Mouse (Mus musculus): Measurements from ENCODE around the gene Mier2. TPM values are rescaled to one million over a fixed set of nuclear protein-coding genes. Genes with fewer than 3 reads are reported as not detected.
A peak's percentile ranks its signal among the peaks of the same experiment; 100 is the strongest.

Gene Mier2
- total RNA-seq (2021) = 10 to 100 TPM; 15.8 to 18.9 TPM
- long read RNA-seq, experiment 1, transcript Mier2-203 (14 exons, 2,676 nt) = major isoform, 13 of 45 reads
- long read RNA-seq, experiment 1, partial matches to known transcripts = 1 of 45 reads
- long read RNA-seq, experiment 1, other reads (novel, unspliced or antisense) = 28 of 45 reads
- long read RNA-seq, experiment 2, partial matches to known transcripts = 3 of 36 reads
- long read RNA-seq, experiment 2, other reads (novel, unspliced or antisense) = 29 of 36 reads

DNA sequence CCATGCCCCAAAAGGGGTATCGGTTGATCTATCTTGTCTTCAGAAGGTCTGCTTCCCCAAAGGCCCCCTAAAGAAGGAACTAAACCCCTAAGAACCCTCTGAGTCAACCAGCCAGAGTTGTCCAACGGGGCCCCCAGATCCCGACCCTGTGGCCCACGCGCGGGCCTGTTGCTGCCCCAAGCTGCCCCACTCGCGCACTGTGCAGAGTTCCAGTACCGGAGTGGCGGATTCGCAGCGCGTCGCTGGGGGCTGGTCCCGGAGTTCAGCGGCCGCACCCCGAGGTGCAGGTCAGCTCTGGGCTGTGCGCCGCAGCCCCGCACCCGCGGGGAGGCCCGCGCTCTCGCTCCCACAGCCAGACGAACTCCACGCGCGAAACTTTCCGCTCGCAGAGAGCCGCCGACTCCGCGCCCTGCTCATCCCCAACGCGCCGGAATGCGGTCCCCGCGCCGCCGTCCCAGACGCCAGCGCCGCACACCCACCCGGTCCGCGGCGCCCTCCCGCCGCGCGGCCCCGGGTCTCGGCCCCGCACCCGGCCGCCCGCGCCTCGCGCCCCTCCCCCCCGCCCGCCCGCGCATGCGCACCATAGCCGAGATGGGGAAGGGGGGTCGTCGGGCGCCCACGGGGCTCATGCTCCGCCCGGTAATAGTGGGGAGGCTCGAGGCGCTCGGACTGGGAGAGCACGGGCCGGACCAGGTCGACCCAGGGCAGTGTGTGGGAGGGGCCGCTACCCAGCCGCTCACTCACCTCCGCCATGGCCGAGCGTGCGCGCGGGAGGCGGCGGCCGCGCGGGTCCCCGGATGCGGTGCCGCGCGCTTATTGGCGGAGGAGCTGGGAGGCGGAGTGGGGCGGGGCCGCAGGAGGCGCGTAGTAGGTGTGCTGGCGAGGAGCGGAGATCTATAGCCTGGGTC is at the start of gene Mier2:
Mier2 (minus strand) TSS at position 870 of the 908 bp plus-strand sequence.
- Histone ChIP-seq H3K4me3 (peak within 1 kb of the TSS; percentile 94), H3K27ac (peak within 1 kb of the TSS; percentile 86)
- no peak for TF ChIP-seq CTCF (IDR thresholded peaks at IDR 0.05)
- DNase-seq = peak; percentile 85
- intact Hi-C loops (cut with DNase I) = no loop called here

DNA sequence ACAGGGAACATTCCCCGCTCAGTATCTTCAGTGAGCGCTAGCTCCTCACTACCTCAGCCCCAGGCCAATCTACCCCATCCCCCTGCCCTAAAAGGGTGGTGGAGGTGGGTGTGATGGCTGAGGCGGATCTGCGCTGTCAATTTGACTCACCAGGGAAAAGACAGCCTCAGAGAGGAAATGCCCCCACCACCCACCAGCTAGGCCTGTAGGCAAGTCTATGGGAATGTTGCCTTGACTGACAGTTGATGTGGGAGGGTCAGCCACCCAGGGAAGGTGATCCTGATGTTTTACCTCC is 42.9 kb upstream of the Mier2 start:
- TF ChIP-seq CTCF (IDR thresholded peaks at IDR 0.05) = no peak
- no peak for DNase-seq
- Histone ChIP-seq H3K4me3 (no peak overlapping the region), H3K27ac (no peak overlapping the region)
- intact Hi-C loops (cut with DNase I) = no loop called here

DNA sequence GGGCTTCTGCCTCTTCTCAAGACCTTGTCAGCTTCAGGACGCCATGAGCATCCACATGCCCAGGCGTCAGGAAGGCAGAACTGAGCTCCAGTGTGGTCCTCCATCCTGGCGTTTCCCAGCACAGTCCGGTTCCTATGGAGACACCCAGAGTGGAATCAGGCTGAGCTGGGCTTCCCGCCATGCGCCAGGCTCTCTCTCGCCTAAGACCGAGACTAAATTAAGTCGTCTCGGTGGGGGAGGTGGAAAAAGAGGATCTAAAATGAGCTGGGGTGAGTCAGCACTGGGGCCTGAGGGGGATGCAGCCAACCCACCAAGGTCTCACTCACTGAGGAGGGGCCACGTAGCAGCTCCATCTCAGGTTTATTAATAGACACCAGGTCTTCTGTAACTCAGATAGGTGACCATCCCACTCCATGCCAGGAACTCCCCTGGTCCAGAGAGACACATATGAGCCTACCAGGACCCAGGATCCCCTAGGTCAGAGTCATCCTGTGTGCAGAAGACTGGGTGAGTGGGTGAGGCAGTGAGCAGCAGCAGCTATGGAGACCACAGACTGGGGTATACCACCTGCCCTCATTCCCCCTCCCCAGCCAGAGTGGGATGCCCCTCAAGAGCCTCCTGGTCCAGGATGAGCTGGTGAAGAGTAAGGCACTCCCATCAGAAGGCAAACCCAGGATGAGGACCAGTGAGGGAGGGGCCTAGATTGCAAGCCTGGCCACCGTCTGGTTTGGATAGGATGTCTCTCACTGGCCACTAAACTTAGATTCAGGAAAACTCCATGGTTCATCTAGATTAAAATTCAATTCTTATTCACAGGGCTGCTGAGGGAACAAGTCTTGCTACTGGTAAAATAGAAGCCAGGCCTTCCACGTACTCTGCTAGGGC is 42.3 kb upstream of the Mier2 start:
- DNase-seq = no peak
- Histone ChIP-seq H3K4me3 (no peak overlapping the region), H3K27ac (no peak overlapping the region)
- no peak for TF ChIP-seq CTCF (IDR thresholded peaks at IDR 0.05)
- intact Hi-C loops (cut with DNase I) = no loop called here

DNA sequence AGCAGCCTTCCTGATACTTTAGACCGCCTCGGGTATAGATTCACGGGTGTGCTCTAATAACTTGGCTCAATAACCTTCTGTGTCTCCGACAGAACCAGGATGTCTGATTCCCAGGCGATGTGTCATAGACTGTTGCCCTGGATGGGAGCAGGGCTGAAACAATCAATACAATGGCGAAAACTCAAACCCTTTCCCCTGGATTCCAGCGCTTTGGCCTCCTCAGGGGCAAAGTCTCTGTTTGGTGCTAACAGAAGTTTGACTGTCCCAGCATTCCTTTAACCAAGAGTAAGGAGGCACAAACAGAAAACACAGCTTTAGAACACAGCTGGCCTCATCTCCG is 40.6 kb upstream of the Mier2 start:
- TF ChIP-seq CTCF (IDR thresholded peaks at IDR 0.05) = no peak
- intact Hi-C loops (cut with DNase I) = loop anchor here (1.0 to 2.0 kb wide), 2 partner anchors 69 to 73 kb away; partner anchors contain the start of genes Madcam1 and Tpgs1
- no peak overlapping the region for H3K4me3 ChIP-seq
- no peak for DNase-seq
- H3K27ac ChIP-seq = no peak overlapping the region

DNA sequence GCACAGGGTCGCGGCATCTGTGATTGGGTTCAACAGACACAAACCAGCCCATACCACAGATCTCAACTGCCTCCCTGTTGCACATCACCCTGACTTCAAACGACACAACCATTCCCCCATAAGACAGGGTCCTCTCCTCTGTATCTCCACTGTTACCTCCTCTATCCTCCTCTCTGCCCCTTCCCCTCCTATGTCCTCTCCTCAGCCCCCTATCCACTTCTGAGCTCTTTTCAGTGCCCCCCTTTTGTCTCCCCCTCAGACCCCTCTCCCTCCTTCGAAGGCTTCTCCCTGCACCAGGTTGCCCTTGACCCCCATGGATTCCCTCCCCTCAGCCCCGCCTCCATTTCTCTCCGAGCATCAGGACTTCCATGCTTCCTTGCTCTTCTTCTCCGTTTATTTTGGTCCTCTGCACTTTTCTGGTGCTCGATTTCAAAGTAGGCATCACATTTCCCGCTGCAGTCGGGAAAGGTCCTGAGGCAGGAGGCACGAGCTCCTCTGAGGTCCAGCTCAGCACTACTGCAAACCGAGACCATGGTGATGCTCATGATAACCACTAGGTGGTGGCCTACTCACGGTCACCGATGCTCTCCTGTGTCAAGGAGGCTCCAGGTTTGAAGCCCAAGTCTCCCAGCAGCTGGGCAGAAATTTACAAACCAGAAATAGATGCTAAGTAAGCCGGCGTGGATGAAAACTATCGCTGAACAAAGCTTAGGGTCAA is 40.0 kb upstream of the Mier2 start:
- intact Hi-C loops (cut with DNase I) = loop anchor here (1.0 to 2.0 kb wide), 2 partner anchors 69 to 74 kb away; partner anchors contain the start of genes Madcam1 and Tpgs1
- no peak overlapping the region for H3K4me3 ChIP-seq
- peak; percentile 92 for TF ChIP-seq CTCF (IDR thresholded peaks at IDR 0.05)
- H3K27ac ChIP-seq = no peak overlapping the region
- DNase-seq = peak; percentile 62

DNA sequence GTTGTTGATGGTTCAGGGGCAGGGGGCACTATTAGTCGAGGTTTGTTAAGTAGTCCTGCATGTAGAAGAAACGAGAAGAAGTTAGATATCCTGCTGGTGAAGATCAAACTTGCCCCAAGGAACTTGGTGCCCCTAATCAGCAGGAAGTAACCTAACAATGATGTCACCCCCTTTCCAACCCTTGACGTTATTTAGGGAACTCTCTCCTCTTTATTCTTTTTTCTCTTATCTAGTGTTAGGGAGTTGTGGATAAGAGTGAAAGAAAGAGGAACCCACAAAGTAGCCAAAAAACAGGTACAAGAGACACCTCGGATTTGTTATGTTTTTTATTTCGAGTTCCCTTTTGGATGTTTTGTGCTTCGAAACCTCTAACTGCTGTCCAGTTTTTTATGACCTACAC is 39.1 kb upstream of the Mier2 start:
- DNase-seq = no peak
- Histone ChIP-seq H3K27ac (no peak overlapping the region), H3K4me3 (no peak overlapping the region)
- TF ChIP-seq CTCF (IDR thresholded peaks at IDR 0.05) = no peak
- intact Hi-C loops (cut with DNase I) = loop anchor here (2.0 kb wide), 1 partner anchor 75 kb away; the partner anchor contains the start of gene Tpgs1

DNA sequence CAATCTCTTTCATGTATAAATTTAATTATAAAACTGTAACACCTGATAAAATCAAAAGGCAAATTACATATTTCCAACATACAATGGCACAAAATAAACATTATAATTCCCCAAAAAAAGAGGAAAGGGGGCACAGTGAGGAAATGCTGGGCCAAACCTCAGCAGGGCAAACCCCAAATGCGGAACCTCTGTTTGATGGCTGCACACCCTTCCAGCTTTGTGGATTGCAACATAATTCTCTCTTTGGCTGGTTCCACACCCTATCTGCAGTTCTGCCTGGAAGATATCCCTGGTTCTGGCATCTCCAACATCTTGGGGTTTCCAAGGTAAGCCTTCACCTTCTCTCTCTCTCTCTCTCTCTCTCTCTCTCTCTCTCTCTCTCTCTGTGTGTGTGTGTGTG is 35.7 kb upstream of the Mier2 start:
- no peak overlapping the region for H3K27ac ChIP-seq
- intact Hi-C loops (cut with DNase I) = no loop called here
- no peak for TF ChIP-seq CTCF (IDR thresholded peaks at IDR 0.05)
- H3K4me3 ChIP-seq = no peak overlapping the region
- DNase-seq = no peak

DNA sequence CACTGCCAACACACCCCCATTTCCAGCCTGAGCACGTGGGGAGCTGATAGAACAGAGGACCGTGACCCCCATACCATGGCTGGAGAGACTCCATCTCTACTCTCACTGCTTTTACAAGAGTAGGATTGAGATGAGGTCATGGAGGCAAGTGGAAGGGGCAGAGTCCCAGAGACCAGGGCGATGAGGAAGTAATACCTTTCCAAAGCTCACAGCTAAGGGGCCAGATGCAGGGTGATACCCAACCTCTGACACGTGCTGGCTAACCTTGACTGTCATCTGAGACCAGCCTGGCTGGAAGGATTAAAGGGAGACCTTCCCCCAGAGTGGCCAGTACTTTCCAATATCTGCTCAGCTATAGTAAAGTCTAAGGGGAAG is 32.7 kb upstream of the Mier2 start:
- intact Hi-C loops (cut with DNase I) = no loop called here

DNA sequence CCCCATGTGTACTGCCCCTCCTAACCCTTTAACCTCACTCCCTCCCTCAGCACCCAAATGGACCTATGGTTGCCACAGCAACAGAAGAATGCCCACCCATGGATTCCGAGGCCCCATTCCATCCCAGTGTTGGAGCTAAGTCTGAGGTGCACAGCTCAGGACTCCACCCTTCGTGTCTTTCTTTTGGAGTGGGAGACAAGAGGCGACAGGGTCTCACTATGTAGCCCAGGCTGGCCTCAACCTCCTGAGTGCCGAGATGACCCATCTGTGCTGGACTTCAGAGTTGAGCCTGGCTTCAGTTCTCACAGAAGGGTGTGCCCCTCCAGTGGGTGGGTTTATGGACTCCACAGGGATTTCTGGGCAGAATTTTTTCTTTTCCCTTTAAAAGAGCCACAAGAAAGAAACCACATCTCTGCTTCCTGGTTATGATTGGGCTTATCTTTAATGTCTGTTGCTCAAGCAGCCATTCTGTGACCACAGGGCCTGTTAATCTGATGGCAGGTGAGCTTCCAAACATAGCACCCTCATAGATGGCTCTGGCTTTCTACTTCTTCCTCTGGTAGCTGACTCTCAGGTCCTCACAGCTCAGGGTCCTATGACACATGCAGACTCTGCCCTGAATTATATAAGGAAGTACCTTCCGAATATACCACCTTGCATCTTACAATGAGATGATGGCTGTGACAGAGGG is 32.2 kb upstream of the Mier2 start, which contains the start of gene Theg:
Theg (minus strand) TSS at position 271 of the 691 bp plus-strand sequence.
- no peak within 1 kb of the TSS for H3K27ac ChIP-seq
- TF ChIP-seq CTCF (IDR thresholded peaks at IDR 0.05) = no peak

More for the DNA sequence above, 32.7 kb upstream of the Mier2 start:
- no peak for DNase-seq
- TF ChIP-seq CTCF (IDR thresholded peaks at IDR 0.05) = no peak
- H3K4me3 ChIP-seq = no peak overlapping the region
- H3K27ac ChIP-seq = no peak overlapping the region

DNA sequence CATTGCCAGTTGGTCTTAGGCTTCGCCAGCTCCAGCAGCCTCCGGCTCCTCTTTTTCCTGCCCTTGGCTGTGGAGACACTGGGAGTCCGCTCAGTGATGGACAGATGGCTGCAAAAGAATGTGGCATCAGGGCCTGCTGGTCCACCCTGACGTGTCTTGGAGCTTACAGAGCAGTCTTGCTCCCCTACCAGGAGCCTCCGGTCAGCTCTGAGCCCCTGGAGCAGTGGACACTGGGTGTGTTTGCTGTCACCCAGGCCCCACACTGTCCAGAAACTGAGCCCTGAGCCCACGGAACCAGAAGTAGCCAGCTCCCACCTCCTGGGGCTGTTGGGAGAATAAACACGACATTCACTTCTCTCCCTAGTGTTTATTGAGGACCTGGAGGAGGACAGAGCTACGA is 31.2 kb upstream of the Mier2 start:
- H3K27ac ChIP-seq = no peak overlapping the region
- no peak for TF ChIP-seq CTCF (IDR thresholded peaks at IDR 0.05)
- no peak overlapping the region for H3K4me3 ChIP-seq
- intact Hi-C loops (cut with DNase I) = no loop called here
- no peak for DNase-seq

More for the DNA sequence above, 32.2 kb upstream of the Mier2 start, which contains the start of gene Theg:
- H3K4me3 ChIP-seq = no peak within 1 kb of the TSS
- intact Hi-C loops (cut with DNase I) = no loop called here
- no peak for DNase-seq

DNA sequence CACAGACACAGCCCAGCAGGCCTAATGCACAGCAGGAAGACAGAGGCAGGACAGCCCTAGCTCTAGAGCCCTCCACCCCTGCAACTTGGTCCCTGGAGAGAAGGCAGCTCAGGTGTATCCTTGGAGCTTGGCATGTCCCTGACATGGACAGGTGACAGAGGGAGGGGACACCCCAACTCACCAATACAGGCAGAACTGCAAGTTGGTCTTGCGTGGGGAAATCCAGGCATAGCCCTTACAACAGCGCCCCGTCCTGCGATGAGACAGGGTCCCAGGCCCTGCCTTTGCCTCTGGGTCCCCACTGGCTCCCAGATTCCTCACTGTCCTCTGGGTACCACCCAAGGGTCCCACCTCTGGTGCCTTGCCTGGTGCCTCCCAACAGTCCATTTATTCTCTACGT is 30.7 kb upstream of the Mier2 start:
- H3K4me3 ChIP-seq = no peak overlapping the region
- no peak overlapping the region for H3K27ac ChIP-seq
- TF ChIP-seq CTCF (IDR thresholded peaks at IDR 0.05) = no peak
- intact Hi-C loops (cut with DNase I) = no loop called here
- no peak for DNase-seq
